Mouse (Mus musculus): Measurements from ENCODE around the gene Sae1.

Sae1 gene

DNA sequence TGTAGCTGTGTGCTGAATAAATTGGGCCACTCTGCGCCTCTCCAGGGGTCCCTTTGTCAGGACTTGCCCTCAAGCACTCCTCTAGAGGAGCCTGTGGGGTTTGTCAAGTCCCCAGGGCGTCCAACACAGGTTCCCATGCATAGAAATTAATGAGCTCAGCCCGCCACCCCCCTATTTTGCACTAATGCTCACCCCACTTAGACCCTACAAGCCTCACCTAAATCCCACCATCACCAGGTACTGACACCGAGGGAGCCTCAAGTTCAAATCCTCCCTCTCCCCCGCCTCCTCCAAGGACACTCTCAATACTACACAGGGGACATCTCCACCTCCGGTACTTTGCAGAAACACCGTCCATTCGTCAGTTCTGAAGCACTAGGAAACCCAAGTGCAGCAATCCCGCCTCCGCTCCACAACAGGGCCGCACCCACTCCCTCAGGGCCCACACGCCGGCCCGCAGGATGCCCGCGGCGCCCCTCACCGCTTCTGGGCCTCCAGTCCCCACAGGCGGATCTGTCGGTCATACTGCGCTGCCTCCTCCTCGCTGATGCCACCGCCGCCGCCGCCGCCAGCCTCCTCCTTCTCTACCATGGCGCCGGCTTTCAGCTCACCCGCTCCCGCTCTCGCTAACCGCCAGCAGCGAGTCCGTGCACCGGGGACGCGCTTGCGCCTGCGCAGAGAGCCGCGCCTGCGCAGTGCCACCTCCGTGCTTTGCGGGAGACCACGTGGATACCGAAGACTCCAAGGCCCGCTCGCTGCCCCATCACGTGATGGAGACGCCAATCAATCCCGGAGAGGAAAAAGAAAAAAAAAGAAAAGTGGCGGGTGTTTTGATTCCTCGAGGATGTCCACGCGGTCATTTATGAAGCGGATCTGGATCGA, at the start of gene Sae1:
Sae1 (minus strand) TSS at position 647 of the 882 bp plus-strand sequence.
- DNase-seq (ENCODE audit: low read depth): peak; percentile 97

DNA sequence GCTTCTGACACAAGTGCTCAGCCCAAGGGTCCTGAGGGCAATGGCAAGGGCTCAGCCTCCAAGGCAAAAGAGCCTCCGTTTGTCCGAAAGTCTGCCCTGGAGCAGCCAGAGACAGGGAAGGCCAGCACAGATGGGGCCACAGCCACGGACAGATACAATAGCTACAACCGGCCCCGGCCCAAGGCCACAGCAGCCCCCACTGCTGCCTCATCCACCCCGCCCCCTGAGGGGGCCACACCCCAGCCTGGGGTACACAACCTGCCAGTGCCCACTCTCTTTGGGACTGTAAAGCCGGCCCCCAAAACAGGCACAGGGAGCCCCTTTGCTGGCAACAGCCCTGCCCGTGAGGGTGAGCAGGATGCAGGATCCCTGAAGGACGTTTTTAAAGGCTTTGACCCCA, 47.5 kb upstream of the Sae1 start:
- no peak for DNase-seq (ENCODE audit: low read depth)

DNA sequence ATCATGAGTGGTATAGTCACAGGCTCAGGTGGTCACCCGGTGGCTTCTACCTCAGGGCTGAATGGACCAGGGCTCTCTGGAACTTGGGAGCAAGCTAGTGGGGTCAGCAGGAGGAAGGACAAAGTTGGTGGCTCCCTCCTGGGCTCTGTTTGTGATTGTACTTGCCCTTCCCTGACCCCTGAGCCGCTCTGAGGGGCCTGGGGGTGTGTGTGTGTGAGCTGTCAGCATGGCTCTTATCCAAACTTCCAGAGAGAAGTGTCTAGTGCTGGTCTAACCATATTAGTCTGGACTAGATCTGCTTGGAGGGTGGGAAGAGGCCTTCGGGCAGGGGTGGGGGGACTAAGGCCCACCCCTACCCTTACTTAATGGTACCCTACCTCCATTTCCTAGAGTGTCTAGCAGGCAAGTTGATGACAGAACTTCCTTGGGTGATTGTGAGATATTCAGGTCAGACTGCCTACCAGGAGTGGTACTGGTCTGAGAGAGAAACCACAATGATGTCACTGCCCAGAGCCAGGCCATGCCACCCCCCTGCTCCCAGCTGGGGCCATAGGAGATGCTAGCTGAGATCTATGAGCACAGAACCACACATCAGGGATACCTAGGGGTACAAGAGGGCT, 45.9 kb upstream of the Sae1 start:
- DNase-seq (ENCODE audit: low read depth): peak; percentile 48

DNA sequence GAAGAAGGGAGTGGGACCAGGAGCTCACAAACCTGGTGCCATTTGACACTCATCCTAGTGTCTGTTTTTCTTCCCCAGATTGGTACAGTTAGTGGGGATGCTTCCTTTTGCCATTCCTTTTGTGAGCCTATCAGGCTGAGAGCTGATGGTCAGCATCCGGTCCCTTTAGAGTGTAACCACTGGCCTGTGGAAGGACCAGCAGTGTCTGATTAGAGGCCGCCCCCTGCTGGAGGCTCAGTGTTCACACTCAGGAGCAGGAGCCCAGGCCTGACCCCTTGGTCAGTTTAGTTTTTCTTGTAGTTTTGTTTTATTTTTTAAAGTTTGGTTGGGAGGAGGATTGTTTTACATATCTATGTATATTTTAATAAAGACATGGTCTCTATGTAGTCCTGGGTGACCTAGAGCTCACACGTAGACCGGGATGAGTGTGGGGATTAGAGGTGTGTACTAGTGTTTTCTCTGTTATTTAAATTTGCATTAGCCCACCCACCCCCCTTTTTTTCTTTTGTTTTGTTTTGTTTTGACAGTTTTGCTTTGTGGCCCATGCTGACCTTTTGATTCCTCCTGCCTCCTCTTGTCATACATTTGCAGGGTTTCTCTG, 38.6 kb upstream of the Sae1 start:
- DNase-seq (ENCODE audit: low read depth): peak; percentile 77

DNA sequence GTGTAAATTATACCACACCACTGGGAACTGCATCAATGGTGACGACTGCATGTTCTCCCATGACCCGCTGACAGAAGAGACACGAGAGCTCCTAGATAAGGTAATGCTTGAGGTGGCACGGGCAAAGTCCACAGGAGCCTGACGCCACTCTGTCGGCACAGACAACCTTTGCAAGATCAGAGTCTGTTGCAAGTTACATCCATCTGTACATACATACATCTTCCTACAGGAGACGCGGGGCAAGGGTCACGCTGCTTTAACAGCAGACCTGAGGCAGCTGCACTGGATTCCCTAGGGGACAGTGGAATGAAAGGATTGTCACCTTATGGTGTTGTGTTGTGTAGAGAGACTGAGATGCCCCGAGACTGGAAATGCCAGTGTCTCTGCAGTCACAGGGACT, 38.1 kb upstream of the Sae1 start:
- DNase-seq (ENCODE audit: low read depth): no peak

DNA sequence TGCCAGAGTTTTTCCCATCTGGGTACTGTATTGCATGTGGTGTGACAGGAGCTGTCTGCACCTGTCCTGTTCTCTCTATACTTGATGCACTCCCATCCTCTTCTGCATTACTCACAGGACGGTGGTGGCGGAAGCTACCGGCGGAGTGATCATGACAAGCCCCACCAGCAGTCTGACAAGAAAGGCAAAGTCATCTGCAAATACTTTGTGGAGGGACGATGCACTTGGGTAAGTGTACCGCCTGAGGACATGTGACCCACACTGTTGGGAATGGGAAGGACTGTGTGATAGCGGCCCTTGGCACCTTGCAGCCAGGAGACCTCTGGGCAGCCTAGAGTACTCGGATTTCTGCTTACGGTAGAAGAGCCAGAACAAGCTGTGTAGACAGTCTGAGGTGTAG, 36.1 kb upstream of the Sae1 start:
- no peak for DNase-seq (ENCODE audit: low read depth)

DNA sequence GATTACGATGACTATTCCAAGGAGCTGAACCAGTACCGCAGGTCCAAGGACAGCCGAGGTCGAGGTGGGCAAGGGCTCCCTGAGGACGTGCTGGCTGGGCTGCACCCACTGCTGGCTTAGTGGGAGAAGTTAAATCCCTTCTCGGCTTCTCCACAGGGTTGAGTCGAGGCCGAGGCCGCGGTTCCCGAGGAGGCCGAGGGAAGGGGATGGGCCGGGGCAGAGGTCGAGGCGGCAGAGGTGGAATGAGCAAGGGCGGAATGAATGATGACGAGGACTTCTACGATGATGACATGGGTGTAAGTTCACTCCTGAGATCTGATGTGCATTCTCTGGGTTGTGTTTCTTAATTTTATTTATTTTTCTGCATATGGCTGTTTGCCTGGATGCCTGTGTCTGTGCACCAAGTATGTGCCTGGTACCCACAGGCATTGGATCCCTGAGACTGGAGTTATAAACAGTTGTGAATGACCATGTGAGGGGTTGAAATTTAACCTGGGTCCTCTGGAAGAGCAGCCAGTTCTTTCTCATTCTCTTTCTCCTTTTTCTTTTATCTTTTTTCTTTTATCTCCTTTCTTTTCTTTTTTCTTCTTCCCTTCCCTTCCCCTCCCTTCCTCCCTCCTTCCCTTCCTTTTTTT, 34.7 kb upstream of the Sae1 start:
- DNase-seq (ENCODE audit: low read depth): no peak

DNA sequence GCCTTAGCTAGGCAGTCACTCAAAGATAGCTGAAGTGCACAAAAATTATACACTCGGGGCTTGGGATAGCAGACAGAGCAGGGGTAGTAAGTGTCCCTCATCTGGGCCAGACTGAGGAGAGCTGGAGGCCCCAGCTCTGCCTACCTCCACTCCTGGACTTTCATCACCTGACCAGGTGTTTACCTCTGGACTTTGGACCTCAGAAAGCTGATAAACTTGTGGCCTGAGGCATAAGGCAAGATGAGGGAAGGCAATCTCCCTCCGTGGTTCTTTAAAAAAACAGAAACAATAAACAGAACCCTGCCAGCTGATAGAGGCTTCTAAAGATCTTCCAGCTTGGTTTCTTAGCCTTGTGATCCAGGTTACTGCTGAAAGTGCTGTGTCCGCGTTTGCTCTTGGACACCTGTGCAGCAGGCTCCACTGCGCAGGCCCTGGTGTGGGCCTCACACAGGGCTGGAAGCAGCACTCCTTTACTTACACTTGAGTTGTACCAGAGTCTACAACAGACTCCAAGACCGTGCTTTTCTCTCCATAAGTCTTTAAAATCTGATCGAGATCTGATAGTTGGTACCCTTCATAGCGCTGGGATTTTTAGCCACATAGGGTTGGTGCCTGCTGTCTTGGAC, 33.0 kb upstream of the Sae1 start:
- DNase-seq (ENCODE audit: low read depth): no peak

DNA sequence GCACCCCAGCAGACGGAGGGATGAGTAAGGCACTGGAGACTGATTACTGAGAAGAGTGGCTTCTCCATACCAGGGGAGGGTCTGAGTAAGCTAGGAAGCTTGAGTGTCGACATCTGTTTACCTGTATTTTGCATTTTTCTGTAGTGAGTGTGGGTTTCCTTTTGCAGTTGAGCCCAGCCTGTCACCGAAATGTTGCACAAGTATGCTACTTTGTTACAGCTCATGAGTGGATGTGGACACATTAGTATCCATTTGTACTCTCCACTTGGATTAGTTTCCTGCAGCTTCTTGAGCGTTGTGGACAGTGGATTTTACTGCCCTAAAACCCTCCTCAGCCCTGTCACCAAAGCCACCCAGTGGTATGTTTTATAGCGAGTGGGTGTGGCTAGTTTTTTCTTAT, 31.1 kb upstream of the Sae1 start:
- DNase-seq (ENCODE audit: low read depth): peak; percentile 18

DNA sequence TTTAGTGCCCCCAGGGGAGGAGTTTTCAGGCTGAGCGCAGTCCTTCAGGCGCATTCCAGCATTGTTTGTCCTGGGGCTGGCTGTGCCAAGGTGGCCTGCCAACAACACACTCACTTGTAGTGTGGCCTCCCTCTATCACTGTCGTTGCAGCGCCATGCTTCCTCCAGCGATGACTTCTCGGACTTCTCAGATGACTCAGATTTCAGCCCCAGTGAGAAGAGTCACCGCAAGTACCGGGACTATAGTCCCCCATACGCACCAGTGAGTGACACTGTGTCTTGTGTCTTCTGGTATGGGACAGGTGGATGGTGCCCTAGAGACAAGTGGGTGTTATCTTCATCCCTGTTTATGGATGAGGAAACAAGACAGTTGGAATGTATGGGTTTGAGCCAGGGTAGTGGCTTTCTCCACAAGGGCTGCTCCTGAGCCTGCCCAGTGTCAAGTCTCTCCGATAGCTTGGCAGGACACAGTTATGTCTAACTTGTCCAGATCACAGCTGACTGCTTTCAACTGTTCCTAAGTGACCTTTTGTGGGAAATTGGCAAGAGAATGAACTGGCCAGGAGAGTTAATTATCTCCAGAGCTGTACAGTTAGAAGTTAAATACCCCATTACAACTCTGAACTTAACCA, 29.6 kb upstream of the Sae1 start:
- peak; percentile 28 for DNase-seq (ENCODE audit: low read depth)

DNA sequence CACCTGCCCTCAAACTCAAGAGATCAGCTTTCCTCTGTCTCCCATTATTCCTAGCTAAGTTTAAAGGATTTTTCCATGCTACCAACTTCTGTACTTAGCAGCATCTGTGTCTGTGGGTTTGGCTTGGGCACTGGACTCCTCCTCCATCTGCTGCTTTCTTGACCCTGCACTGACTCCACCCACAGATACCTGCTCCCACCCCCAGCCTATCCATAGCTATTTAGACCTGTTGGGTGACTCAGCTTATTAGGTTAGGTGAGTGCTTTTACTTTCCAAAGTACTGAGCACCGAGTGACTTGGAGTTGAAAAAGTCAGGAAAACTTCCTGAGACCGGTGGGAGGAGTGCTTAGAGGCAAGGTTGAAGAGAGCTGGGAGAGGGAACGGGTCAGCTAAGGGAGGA, 27.8 kb upstream of the Sae1 start:
- no peak for DNase-seq (ENCODE audit: low read depth)

DNA sequence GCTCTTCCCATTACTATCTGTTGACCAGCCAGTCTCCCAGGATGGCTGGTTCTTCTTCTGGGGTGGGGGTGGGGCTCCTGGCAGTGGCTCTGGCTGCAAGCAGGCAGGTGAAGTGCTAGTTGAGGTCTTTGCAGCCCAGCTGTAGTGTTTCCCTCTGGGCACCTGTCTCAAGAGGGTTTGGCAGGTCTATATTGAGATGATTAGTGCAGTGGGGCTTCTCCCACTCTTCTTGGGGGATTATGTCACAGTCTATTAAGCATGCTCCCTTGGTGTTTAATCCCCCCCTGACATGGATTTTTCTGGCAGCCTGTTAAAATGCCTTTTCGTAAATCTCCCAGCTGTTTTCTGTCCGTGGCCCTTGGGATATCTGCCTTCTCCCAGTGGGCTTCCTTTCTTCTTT, 25.3 kb upstream of the Sae1 start:
- DNase-seq (ENCODE audit: low read depth): no peak

DNA sequence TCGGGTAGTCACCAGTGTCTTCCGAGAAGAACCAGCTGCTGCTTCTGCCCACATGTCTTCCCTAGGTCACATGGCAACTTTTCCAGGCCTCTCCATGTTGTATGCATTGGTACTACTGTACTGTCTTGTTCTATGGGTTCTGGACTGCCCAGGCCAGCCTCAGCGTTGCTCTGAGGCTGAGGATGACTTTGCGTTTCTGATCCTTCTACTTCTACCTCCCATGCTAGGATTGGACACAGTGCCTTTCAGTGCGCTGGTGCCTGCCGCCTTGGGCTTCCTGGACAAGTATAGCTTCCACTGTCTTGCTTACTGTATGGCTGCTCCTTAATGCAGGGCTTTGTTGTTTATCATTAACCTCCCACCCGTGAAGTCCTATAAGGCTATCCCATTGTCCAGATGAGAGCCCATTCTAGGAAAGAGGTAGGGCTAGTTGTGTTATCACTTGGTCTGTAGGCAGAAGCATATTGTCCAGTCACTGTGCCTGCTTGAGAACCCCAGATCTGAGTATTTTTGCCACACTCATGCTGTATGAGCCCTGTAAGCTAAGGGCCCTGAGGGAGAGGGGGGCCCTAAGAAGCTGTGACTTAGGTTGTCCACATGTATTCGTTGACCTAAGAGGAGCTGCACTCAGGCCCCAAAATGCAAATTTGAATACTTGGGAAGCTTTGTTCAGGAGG, 24.8 kb upstream of the Sae1 start:
- no peak for DNase-seq (ENCODE audit: low read depth)

DNA sequence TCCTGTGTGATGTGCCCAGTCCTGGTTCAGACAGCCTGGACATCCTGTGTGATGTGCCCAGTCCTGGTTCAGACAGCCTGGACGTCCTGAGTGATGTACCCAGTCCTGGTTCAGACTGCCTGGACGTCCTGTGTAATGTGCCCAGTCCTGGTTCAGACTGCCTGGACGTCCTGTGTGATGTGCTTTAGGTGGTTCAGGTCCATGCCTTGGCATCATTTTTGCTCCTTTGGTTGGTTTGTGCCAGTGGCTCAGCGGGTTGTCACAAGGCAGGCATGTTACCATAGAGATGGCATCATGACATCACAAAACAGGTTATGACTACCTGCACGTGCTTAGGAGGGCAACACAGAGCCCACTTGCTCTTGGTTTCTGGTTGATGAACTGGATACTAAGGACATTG, 23.5 kb upstream of the Sae1 start:
- no peak for DNase-seq (ENCODE audit: low read depth)

DNA sequence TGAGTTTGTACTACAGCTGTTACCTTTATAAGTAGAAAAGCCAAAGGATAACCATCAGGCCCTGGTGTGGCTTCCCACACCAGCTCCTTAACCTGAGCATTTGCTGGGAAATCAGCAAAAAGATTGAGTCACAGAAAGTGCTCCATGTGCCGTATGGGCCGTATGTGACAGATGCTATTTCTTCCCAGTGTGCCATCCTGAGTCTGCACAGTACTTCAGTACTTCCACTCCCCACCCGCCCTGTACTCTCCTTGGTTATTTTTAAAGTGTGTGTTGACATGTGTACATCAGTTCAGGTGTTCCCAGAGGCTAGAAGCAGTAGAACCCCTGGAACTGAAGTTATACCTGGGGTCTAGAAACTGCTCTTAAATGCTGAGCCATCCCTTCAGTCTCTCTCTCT, 19.4 kb upstream of the Sae1 start:
- no peak for DNase-seq (ENCODE audit: low read depth)

DNA sequence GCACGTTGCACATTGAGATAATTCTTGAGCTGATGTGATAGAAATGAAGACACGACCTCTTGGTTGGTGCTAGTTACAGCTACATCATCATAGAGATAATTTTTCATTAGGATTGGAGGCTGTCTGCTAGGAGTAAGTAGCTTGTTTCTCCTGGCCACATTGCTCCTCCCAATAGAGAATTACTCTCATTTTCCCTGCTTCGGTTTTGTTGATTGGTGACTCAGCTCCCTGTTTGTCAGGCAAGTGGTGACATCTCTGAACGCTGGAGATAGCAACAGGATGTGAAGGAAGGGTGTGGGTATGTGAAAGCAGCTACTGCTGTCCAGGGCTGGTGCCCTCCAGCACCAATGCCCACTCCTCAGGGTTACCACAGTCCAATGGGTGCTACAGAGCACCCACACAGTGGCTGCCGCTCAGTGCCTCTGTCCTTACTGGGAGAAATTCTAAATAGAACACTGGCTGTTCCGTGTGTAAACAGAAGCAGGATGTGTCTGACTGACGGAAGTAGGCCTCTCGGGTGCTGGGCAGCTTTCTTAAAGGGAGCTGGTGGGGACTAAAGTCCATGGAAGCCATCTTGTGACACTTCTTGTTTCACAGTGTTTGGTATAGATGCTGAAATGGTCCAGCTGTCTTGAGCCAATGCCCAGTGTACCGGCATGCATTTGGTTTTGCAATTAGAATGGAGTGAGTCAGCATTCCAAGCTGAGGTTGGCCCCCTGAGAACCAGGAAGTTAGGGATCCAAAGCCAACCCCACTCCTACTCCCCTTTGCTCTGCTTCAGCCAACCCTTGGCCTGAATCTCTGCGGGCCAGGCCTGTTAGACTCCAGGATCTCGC, 18.1 kb upstream of the Sae1 start:
- peak; percentile 94 for DNase-seq (ENCODE audit: low read depth)

DNA sequence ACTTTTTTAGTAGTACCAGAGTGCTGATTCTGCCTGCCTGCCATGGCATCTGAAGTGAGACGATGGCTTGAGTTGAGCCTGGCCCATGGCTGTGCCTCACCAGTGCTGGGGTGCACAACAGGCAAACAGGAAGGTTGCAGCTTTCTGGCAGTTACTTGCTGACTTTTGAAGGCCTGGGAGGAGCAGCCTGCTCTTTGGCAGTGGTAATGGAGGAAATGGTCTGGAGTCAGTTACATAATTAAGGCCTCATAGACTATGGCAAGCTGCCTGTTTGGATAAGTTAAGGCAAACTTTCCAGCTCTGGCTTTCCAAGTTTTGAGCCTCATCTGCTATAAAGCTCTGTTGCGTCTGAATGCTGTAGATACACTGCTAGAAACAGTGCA, 17.5 kb upstream of the Sae1 start:
- peak; percentile 84 for DNase-seq (ENCODE audit: low read depth)

DNA sequence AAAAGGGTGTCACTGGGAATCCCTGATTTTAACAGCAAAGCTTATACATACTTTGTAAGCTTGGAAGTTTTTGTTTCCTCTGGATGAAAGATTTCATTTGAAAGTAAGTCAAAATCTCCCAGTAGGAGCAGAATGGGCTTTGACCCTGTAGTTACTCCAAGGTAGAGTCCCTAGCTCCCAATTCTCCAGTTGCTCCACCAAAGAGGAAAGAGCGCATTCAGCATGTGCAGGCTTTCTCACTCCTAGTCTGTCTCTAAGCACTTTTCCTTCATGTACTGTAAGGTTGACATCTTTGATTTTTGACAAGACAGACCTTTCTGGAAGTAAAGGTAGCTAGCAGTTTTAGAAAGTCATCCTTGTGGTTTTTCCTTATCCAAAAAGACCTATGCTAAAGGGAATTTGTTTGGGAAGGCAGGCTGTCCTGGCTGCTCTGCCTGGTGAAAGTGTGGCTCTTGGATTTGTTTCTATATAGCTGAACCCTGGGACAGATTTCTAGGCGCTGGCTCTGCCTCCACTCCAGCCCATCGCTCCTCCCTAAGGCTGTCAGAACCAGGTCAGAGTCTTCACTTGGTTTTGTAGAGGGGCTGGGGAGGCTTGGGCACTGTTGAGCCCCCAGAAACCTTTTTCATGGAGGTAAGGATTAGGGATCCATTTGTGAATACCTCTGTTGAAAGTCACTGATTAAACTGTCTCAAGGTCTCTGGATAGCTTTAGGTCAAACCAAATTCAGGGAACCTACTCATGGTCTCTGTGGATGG, 16.9 kb upstream of the Sae1 start:
- peak; percentile 25 for DNase-seq (ENCODE audit: low read depth)

Data from 416B (cell line).